Mouse (Mus musculus) embryonic facial prominence, embryonic 10.5 days (tissue): ENCODE measurements around the gene Ccdc126. TPM values are rescaled to one million over a fixed set of nuclear protein-coding genes. Genes with fewer than 3 reads are reported as not detected.
A peak's percentile ranks its signal among the peaks of the same experiment; 100 is the strongest.

Experiments used
- DNase-seq: peaks from one replicate; pipeline ENCODE4 v3.0.0-alpha.2; 2017; ENCODE audit warnings: low spot score
- H3K27ac ChIP-seq: fragments of 300-500 bp; sonication (generic); replicated peaks from 2 replicates; pipeline ENCODE4 v1.5.1; 2016; ENCODE audit warnings: mild to moderate bottlenecking
- H3K27me3 ChIP-seq: fragments of 300-500 bp; sonication (generic); replicated peaks from 2 replicates; pipeline ENCODE4 v1.6.1; 2016; ENCODE audit warnings: low read depth, mild to moderate bottlenecking; ENCODE audit not compliant: poor library complexity, severe bottlenecking
- H3K36me3 ChIP-seq: fragments of 300-500 bp; sonication (generic); replicated peaks from 2 replicates; pipeline ENCODE4 v1.6.1; 2016; ENCODE audit warnings: mild to moderate bottlenecking, moderate library complexity
- H3K4me1 ChIP-seq: fragments of 300-500 bp; sonication (generic); 2 replicates; pipeline ENCODE4 v1.6.1; 2016
- H3K4me3 ChIP-seq: fragments of 300-500 bp; sonication (generic); 2 replicates; pipeline ENCODE4 v1.5.1; 2016; ENCODE audit warnings: mild to moderate bottlenecking, moderate library complexity
- H3K9me3 ChIP-seq: fragments of 300-500 bp; sonication (generic); 2 replicates; pipeline ENCODE4 v1.6.1; 2016; ENCODE audit warnings: mild to moderate bottlenecking
- WGBS: fragments of 180-500 bp; shearing (Covaris S2); methylation state at CpG from one replicate; pipeline ENCODE4 v1.1.7; 2016; 5-methylcytosine and 5-hydroxymethylcytosine counted together
- polyA plus RNA-seq: library from polyadenylated mRNA; unstranded; fragments of >200 nt; fragmentation: Nextera tagmentation; extraction: Ambion mirVana; gene quantifications from 2 replicates; pipeline ENCODE4 v1.2.1, GENCODE M21; 2016

Ccdc126 gene
- polyA plus RNA-seq, 1 experiment from 2014 or later, result 4.2 TPM

- no peak for DNase-seq
- Histone ChIP-seq H3K4me1 (peaks cover 23% of the 10 kb centered on the region), H3K36me3 (no peaks in the 10 kb centered on the region), H3K27me3 (no peaks in the 10 kb centered on the region), H3K4me3 (no peak overlapping the region), H3K9me3 (no peaks in the 10 kb centered on the region), H3K27ac (no peak overlapping the region)
- WGBS, result 95% methylated on average over 3 of the region's 3 CpGs
Measured at GRCm38 (mm10) chr6:49321341-49321740, 2.3 kb downstream of the Ccdc126 start.

- Histone ChIP-seq H3K27ac (no peak overlapping the region), H3K27me3 (no peaks in the 10 kb centered on the region), H3K4me3 (no peak overlapping the region), H3K9me3 (no peaks in the 10 kb centered on the region), H3K4me1 (peaks cover 23% of the 10 kb centered on the region), H3K36me3 (no peaks in the 10 kb centered on the region)
- no peak for DNase-seq
Measured at GRCm38 (mm10) chr6:49322056-49322455, 3.0 kb downstream of the Ccdc126 start.

GRCm38 (mm10) chr6:49322986-49323385 lies 3.9 kb downstream of the Ccdc126 start:
- Histone ChIP-seq H3K4me1 (peaks cover 23% of the 10 kb centered on the region), H3K27me3 (no peaks in the 10 kb centered on the region), H3K9me3 (no peaks in the 10 kb centered on the region), H3K36me3 (no peaks in the 10 kb centered on the region), H3K4me3 (no peak overlapping the region), H3K27ac (no peak overlapping the region)
- 74% methylated on average over 2 of the region's 2 CpGs for WGBS
- DNase-seq, result no peak

GRCm38 (mm10) chr6:49324528-49324927 lies 5.5 kb downstream of the Ccdc126 start:
- peak; percentile 8 for DNase-seq
- Histone ChIP-seq H3K4me3 (no peak overlapping the region), H3K27ac (no peak overlapping the region), H3K27me3 (no peaks in the 10 kb centered on the region), H3K9me3 (no peaks in the 10 kb centered on the region), H3K4me1 (peaks cover 18% of the 10 kb centered on the region), H3K36me3 (no peaks in the 10 kb centered on the region)
- WGBS, result 67% methylated on average over 2 of the region's 2 CpGs

GRCm38 (mm10) chr6:49325294-49325693 lies 6.2 kb downstream of the Ccdc126 start:
- DNase-seq, result no peak
- no peak overlapping the region for H3K27ac ChIP-seq
- H3K36me3 ChIP-seq, result no peaks in the 10 kb centered on the region
- no peaks in the 10 kb centered on the region for H3K27me3 ChIP-seq
- no peaks in the 10 kb centered on the region for H3K9me3 ChIP-seq
- 63% methylated on average over 1 of the region's 1 CpGs for WGBS
- H3K4me3 ChIP-seq, result no peak overlapping the region
- peaks cover 10% of the 10 kb centered on the region for H3K4me1 ChIP-seq

- WGBS, result 85% methylated on average over 3 of the region's 3 CpGs
- DNase-seq, result no peak
- Histone ChIP-seq H3K9me3 (no peaks in the 10 kb centered on the region), H3K4me3 (no peak overlapping the region), H3K27me3 (no peaks in the 10 kb centered on the region), H3K27ac (no peak overlapping the region), H3K4me1 (peaks cover 9% of the 10 kb centered on the region), H3K36me3 (no peaks in the 10 kb centered on the region)
Measured at GRCm38 (mm10) chr6:49326846-49327245, 7.8 kb downstream of the Ccdc126 start.

- H3K27me3 ChIP-seq, result no peaks in the 10 kb centered on the region
- no peaks in the 10 kb centered on the region for H3K9me3 ChIP-seq
- no peaks in the 10 kb centered on the region for H3K36me3 ChIP-seq
- H3K27ac ChIP-seq, result no peak overlapping the region
- H3K4me1 ChIP-seq, result no peaks in the 10 kb centered on the region; the same call in 1 of the 2 replicates
- no peak for DNase-seq
- 77% methylated on average over 5 of the region's 5 CpGs for WGBS
- H3K4me3 ChIP-seq, result no peak overlapping the region
Measured at GRCm38 (mm10) chr6:49331369-49332059, 12.4 kb downstream of the Ccdc126 start.

GRCm38 (mm10) chr6:49332060-49332370 lies 12.9 kb downstream of the Ccdc126 start:
- WGBS, result 72% methylated on average over 13 of the region's 13 CpGs
- no peak overlapping the region for H3K27ac ChIP-seq

GRCm38 (mm10) chr6:49338566-49338965 lies 19.5 kb downstream of the Ccdc126 start:
- 13% methylated on average over 9 of the region's 9 CpGs for WGBS
- H3K4me3 ChIP-seq, result peak overlapping the region; percentile 40
- peak; percentile 50 for DNase-seq
- peaks cover 9% of the 10 kb centered on the region for H3K4me1 ChIP-seq
- no peaks in the 10 kb centered on the region for H3K9me3 ChIP-seq
- H3K27ac ChIP-seq, result no peak overlapping the region
- H3K36me3 ChIP-seq, result no peaks in the 10 kb centered on the region
- H3K27me3 ChIP-seq, result no peaks in the 10 kb centered on the region

More at GRCm38 (mm10) chr6:49332060-49332370, 12.9 kb downstream of the Ccdc126 start:
- DNase-seq, result no peak
- H3K36me3 ChIP-seq, result no peaks in the 10 kb centered on the region
- no peaks in the 10 kb centered on the region; the same call in 1 of the 2 replicates for H3K4me1 ChIP-seq
- no peaks in the 10 kb centered on the region for H3K27me3 ChIP-seq
- H3K4me3 ChIP-seq, result no peak overlapping the region
- no peaks in the 10 kb centered on the region for H3K9me3 ChIP-seq

- no peak overlapping the region for H3K27ac ChIP-seq
- no peaks in the 10 kb centered on the region for H3K27me3 ChIP-seq
- no peak for DNase-seq
- no peaks in the 10 kb centered on the region for H3K9me3 ChIP-seq
- peak overlapping the region; percentile 40; the same call in 1 of the 2 replicates for H3K4me3 ChIP-seq
- WGBS, result 37% methylated on average over 6 of the region's 6 CpGs
- no peaks in the 10 kb centered on the region for H3K36me3 ChIP-seq
- H3K4me1 ChIP-seq, result peaks cover 9% of the 10 kb centered on the region
Measured at GRCm38 (mm10) chr6:49339145-49339544, 20.1 kb downstream of the Ccdc126 start.

- H3K27ac ChIP-seq, result no peak overlapping the region
Measured at GRCm38 (mm10) chr6:49343737-49344469, 24.8 kb downstream of the Ccdc126 start.

GRCm38 (mm10) chr6:49349826-49350225 lies 30.8 kb downstream of the Ccdc126 start:
- Histone ChIP-seq H3K4me1 (no peaks in the 10 kb centered on the region), H3K27me3 (no peaks in the 10 kb centered on the region), H3K36me3 (no peaks in the 10 kb centered on the region), H3K4me3 (no peak overlapping the region), H3K27ac (no peak overlapping the region), H3K9me3 (no peaks in the 10 kb centered on the region)
- DNase-seq, result no peak
- WGBS, result 92% methylated on average over 7 of the region's 7 CpGs

More at GRCm38 (mm10) chr6:49343737-49344469, 24.8 kb downstream of the Ccdc126 start:
- Histone ChIP-seq H3K27me3 (no peaks in the 10 kb centered on the region), H3K4me1 (peaks cover 3% of the 10 kb centered on the region), H3K9me3 (no peaks in the 10 kb centered on the region), H3K4me3 (no peak overlapping the region), H3K36me3 (no peaks in the 10 kb centered on the region)
- no peak for DNase-seq
- WGBS, result 79% methylated on average over 14 of the region's 14 CpGs

GRCm38 (mm10) chr6:49354613-49355012 lies 35.5 kb downstream of the Ccdc126 start:
- H3K4me1 ChIP-seq, result no peaks in the 10 kb centered on the region
- WGBS, result 87% methylated on average over 3 of the region's 3 CpGs
- no peak overlapping the region for H3K4me3 ChIP-seq
- no peak for DNase-seq
- H3K27me3 ChIP-seq, result no peaks in the 10 kb centered on the region
- no peaks in the 10 kb centered on the region for H3K36me3 ChIP-seq
- no peak overlapping the region for H3K27ac ChIP-seq
- no peaks in the 10 kb centered on the region for H3K9me3 ChIP-seq
